Mouse (Mus musculus) small intestine, adult 2 months (tissue): Measurements from ENCODE around the gene Wwox. TPM values are rescaled to one million over a fixed set of nuclear protein-coding genes. Genes with fewer than 3 reads are reported as not detected.

Source experiments
- H3K27ac ChIP-seq: fragments of 200-500 bp; 2 replicates; pipeline ENCODE4 v1.5.1; 2012; ENCODE audit warnings: low read depth, low read length, control low read depth, inconsistent platforms; ENCODE audit not compliant: insufficient read depth
- H3K27me3 ChIP-seq: fragments of 200-500 bp; 2 replicates; pipeline ENCODE4 v1.6.1; 2012; ENCODE audit warnings: mild to moderate bottlenecking, moderate library complexity, low read length, inconsistent platforms; ENCODE audit not compliant: control insufficient read depth, insufficient read depth
- H3K36me3 ChIP-seq: fragments of 200-500 bp; 2 replicates; pipeline ENCODE4 v1.6.1; 2012; ENCODE audit warnings: mild to moderate bottlenecking, low read length, control low read depth, inconsistent platforms; ENCODE audit not compliant: control insufficient read depth, insufficient read depth
- H3K4me1 ChIP-seq: fragments of 200-500 bp; 2 replicates; pipeline ENCODE4 v1.6.1; 2012; ENCODE audit warnings: low read length, inconsistent platforms, mixed read lengths; ENCODE audit not compliant: control insufficient read depth, insufficient read depth, insufficient read length
- H3K4me3 ChIP-seq: fragments of 200-500 bp; 2 replicates; pipeline ENCODE4 v1.5.1; 2012; ENCODE audit warnings: low read depth, mild to moderate bottlenecking, control low read depth, inconsistent platforms, low read length, moderate library complexity
- CTCF ChIP-seq: fragments of 200-500 bp; IDR thresholded peaks from 2 replicates; pipeline ENCODE4 v1.5.1; 2012; ENCODE audit warnings: low read depth, mild to moderate bottlenecking, control low read depth, inconsistent platforms, low read length, moderate library complexity, mixed read lengths; ENCODE audit not compliant: insufficient replicate concordance, insufficient read length; ENCODE audit errors: extremely low read depth
- POLR2A ChIP-seq: fragments of 200-500 bp; IDR thresholded peaks from 2 replicates; pipeline ENCODE4 v1.6.1; 2012; ENCODE audit warnings: low read depth, mild to moderate bottlenecking, control low read depth, inconsistent platforms, low read length, moderate library complexity
- WGBS: fragments of 180-500 bp; shearing (Covaris S2); methylation state at CpG from one replicate; pipeline ENCODE4 v1.1.7; 2018; 5-methylcytosine and 5-hydroxymethylcytosine counted together
- polyA plus RNA-seq: library from polyadenylated mRNA; depleted of rRNA; stranded (reverse); fragments of >200 nt; gene quantifications from 2 replicates; pipeline ENCODE4 v1.2.3, GENCODE M21; 2012

The Wwox gene
- polyA plus RNA-seq, 1 experiment: 6.0 TPM

- H3K4me1 ChIP-seq: no peaks in the 10 kb centered on the region
- H3K36me3 ChIP-seq: no peaks in the 10 kb centered on the region
- WGBS: 65% methylated on average over 6 of the region's 6 CpGs
- TF ChIP-seq POLR2A: no peak
- TF ChIP-seq CTCF: no peak
- H3K27me3 ChIP-seq: no peaks in the 10 kb centered on the region
- no peak overlapping the region for H3K4me3 ChIP-seq
- H3K27ac ChIP-seq: no peak overlapping the region
Observed at GRCm38 (mm10) chr8:114536201-114536600, 96.7 kb downstream of the Wwox start.

DNA sequence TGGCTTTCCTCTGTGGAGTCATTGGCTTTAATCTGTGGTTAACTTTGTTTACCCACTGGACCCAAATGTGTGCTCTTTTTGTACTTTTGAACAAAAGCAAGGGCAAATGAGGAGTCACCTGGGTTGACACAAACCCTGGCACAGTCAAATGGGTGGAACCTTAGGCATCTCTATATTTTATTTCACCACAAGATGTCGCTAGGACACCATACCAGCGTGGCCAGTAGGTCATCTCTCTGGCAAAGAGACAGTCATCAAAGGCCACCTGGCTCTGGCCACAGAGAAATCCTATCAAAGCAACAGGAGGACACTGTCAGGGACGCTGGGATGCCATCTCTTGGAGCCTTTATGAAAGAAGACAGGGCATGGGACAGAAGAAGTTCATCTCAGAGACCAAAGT is 101.7 kb downstream of the Wwox start:
- H3K4me3 ChIP-seq: no peak overlapping the region
- H3K27me3 ChIP-seq: no peaks in the 10 kb centered on the region
- WGBS: 5% methylated on average over 3 of the region's 3 CpGs
- H3K4me1 ChIP-seq: no peaks in the 10 kb centered on the region
- H3K36me3 ChIP-seq: no peaks in the 10 kb centered on the region
- TF ChIP-seq POLR2A (no peak), CTCF (peak; percentile 68; the same call in 1 of the 2 replicates)
- H3K27ac ChIP-seq: no peak overlapping the region

- TF ChIP-seq CTCF (no peak), POLR2A (no peak)
- Histone ChIP-seq H3K4me1 (no peaks in the 10 kb centered on the region), H3K27me3 (no peaks in the 10 kb centered on the region), H3K27ac (no peak overlapping the region), H3K4me3 (no peak overlapping the region), H3K36me3 (no peaks in the 10 kb centered on the region)
- WGBS: 70% methylated on average over 8 of the region's 8 CpGs
Observed at GRCm38 (mm10) chr8:114548360-114548759, 108.9 kb downstream of the Wwox start.

GRCm38 (mm10) chr8:114548837-114549236 is 109.4 kb downstream of the Wwox start:
- Histone ChIP-seq H3K27ac (no peak overlapping the region), H3K36me3 (no peaks in the 10 kb centered on the region), H3K4me3 (no peak overlapping the region), H3K27me3 (no peaks in the 10 kb centered on the region), H3K4me1 (no peaks in the 10 kb centered on the region)
- WGBS: 76% methylated on average over 6 of the region's 6 CpGs
- TF ChIP-seq POLR2A (no peak), CTCF (no peak)

- no peaks in the 10 kb centered on the region for H3K36me3 ChIP-seq
- no peak overlapping the region for H3K27ac ChIP-seq
- no peak overlapping the region for H3K4me3 ChIP-seq
- H3K4me1 ChIP-seq: no peaks in the 10 kb centered on the region
- TF ChIP-seq POLR2A (no peak), CTCF (peak; percentile 40; the same call in 1 of the 2 replicates)
- H3K27me3 ChIP-seq: no peaks in the 10 kb centered on the region
- WGBS: 79% methylated on average over 7 of the region's 7 CpGs
Observed at GRCm38 (mm10) chr8:114550029-114550428, 110.6 kb downstream of the Wwox start.

- Histone ChIP-seq H3K27ac (no peak overlapping the region), H3K4me1 (no peaks in the 10 kb centered on the region), H3K4me3 (no peak overlapping the region), H3K27me3 (no peaks in the 10 kb centered on the region), H3K36me3 (no peaks in the 10 kb centered on the region)
- WGBS: 83% methylated on average over 3 of the region's 3 CpGs
- TF ChIP-seq CTCF (no peak), POLR2A (no peak)
Observed at GRCm38 (mm10) chr8:114552606-114553005, 113.2 kb downstream of the Wwox start.

- no peak overlapping the region for H3K27ac ChIP-seq
- no peaks in the 10 kb centered on the region for H3K27me3 ChIP-seq
- H3K4me3 ChIP-seq: no peak overlapping the region
- WGBS: 78% methylated on average over 15 of the region's 15 CpGs
- no peaks in the 10 kb centered on the region for H3K4me1 ChIP-seq
- TF ChIP-seq POLR2A (no peak), CTCF (no peak)
- no peaks in the 10 kb centered on the region for H3K36me3 ChIP-seq
Observed at GRCm38 (mm10) chr8:114554966-114555365, 115.5 kb downstream of the Wwox start.
